8 mouse cellular contexts compared by ENCODE assay signal in genomic region chr3:85573864-85574830, GRCm38 (mm10). TPM values are rescaled to one million over a fixed set of nuclear protein-coding genes. Genes with fewer than 3 reads are reported as not detected.
A peak's percentile ranks its signal among the peaks of the same experiment; 100 is the strongest.
DNase-seq lines count a peak whose midpoint lies in the region; ATAC-seq lines count a peak whose summit lies in the region.

Gene Gatb (plus strand): TSS chr3:85574119.

- H3K27me3 ChIP-seq in heart, embryonic 14.5 days (ENCODE audit: control insufficient read depth, insufficient read depth, low read length): no peaks in the 10 kb centered on the region
- no peaks in the 10 kb centered on the region for H3K27me3 ChIP-seq in liver, embryonic 13.5 days
- no peaks in the 10 kb centered on the region for H3K27me3 ChIP-seq in stomach, embryonic 16.5 days (ENCODE audit: control insufficient read depth, insufficient read depth, low read length)

- peak within 1 kb of the TSS; percentile 67 for H3K4me3 ChIP-seq in heart, embryonic 14.5 days (ENCODE audit: control insufficient read depth in 1 of 2, insufficient read depth in 1 of 2, low read depth in 1 of 2, low read length in 2 of 2)
- H3K4me3 ChIP-seq in liver, embryonic 13.5 days (replicated peaks): peak within 1 kb of the TSS; percentile 71
- peak within 1 kb of the TSS; percentile 96 for H3K4me3 ChIP-seq in stomach, embryonic 16.5 days (replicated peaks; ENCODE audit: low read length)

- peak within 1 kb of the TSS; percentile 82 for H3K4me2 ChIP-seq in heart, embryonic 14.5 days (ENCODE audit: low read length)
- peak within 1 kb of the TSS; percentile 80 for H3K4me2 ChIP-seq in liver, embryonic 13.5 days
- H3K4me2 ChIP-seq in stomach, embryonic 16.5 days (ENCODE audit: low read depth, low read length): peak within 1 kb of the TSS; percentile 92

- WGBS in heart, embryonic 14.5 days: 2% methylated on average over 41 of the region's 41 CpGs
- WGBS in liver, embryonic 13.5 days (ENCODE audit: insufficient replicate concordance): 1% methylated on average over 41 of the region's 41 CpGs
- 2% methylated on average over 41 of the region's 41 CpGs for WGBS in stomach, embryonic 16.5 days

- no peaks in the 10 kb centered on the region for H3K9me3 ChIP-seq in heart, embryonic 14.5 days (ENCODE audit: control insufficient read depth, low read length)
- H3K9me3 ChIP-seq in liver, embryonic 13.5 days (replicated peaks): no peaks in the 10 kb centered on the region
- H3K9me3 ChIP-seq in stomach, embryonic 16.5 days (replicated peaks; ENCODE audit: control insufficient read depth, low read length): no peaks in the 10 kb centered on the region

- ATAC-seq in CD4-positive, CD25-positive, alpha-beta regulatory T cell, adult 4 months: peak; percentile 99
- peak; percentile 99 for ATAC-seq in heart, embryonic 14.5 days (ENCODE audit: insufficient number of reproducible peaks, insufficient read depth, low FRiP score, low read depth)
- ATAC-seq in liver, embryonic 13.5 days (ENCODE audit: low read depth): peak; percentile 100
- peak; percentile 99 for ATAC-seq in stomach, embryonic 16.5 days (ENCODE audit: insufficient read depth, low FRiP score)

- DNase-seq in c-Kit-negative CD71-positive TER-119-positive erythroid progenitor cells, embryonic 14.5 days (ENCODE audit: low read depth, low spot score): peak; percentile 92
- peak; percentile 99 for DNase-seq in fibroblast of lung, adult 2 months (ENCODE audit: low read depth)
- peak; percentile 99 for DNase-seq in kidney, postnatal 14 days
- DNase-seq in liver, embryonic 13.5 days: peak; percentile 94
- DNase-seq in neural tube, embryonic 10.5 days (ENCODE audit: extremely low spot score, low spot score): peak; percentile 94

- H3K4me1 ChIP-seq in heart, embryonic 14.5 days (ENCODE audit: control insufficient read depth in 2 of 2, insufficient read depth in 2 of 2, low read length in 2 of 2): peaks cover 0 to 8% of the 10 kb centered on the region in 2 experiments; a peak in 2 of 4 replicates
- H3K4me1 ChIP-seq in liver, embryonic 13.5 days (replicated peaks): peaks cover 14% of the 10 kb centered on the region
- H3K4me1 ChIP-seq in stomach, embryonic 16.5 days (ENCODE audit: control insufficient read depth, insufficient read depth, low read length): 0 out of 2 replicates have a peak, but pooled peaks cover 2% of the 10 kb centered on the region

- H3K9ac ChIP-seq in heart, embryonic 14.5 days (ENCODE audit: low read length): peak within 1 kb of the TSS; percentile 81
- peak within 1 kb of the TSS; percentile 76 for H3K9ac ChIP-seq in liver, embryonic 13.5 days
- H3K9ac ChIP-seq in stomach, embryonic 16.5 days (ENCODE audit: low read length): peak within 1 kb of the TSS; percentile 93

- H3K36me3 ChIP-seq in heart, embryonic 14.5 days (ENCODE audit: control insufficient read depth, insufficient read depth, low read length): peaks cover 11% of the 10 kb centered on the region; the same call in 1 of the 2 replicates
- H3K36me3 ChIP-seq in liver, embryonic 13.5 days: no peaks in the 10 kb centered on the region
- H3K36me3 ChIP-seq in stomach, embryonic 16.5 days (ENCODE audit: control insufficient read depth, insufficient read depth, low read length): no peaks in the 10 kb centered on the region

- H3K27ac ChIP-seq in heart, embryonic 14.5 days (replicated peaks in 1 of 2; ENCODE audit: control insufficient read depth in 1 of 2, insufficient read depth in 1 of 2, low read depth in 2 of 2, low read length in 2 of 2): peak within 1 kb of the TSS; percentile 75 to 82
- H3K27ac ChIP-seq in liver, embryonic 13.5 days: peak within 1 kb of the TSS; percentile 55
- peak within 1 kb of the TSS; percentile 55 for H3K27ac ChIP-seq in stomach, embryonic 16.5 days (ENCODE audit: low read length)

RNA-seq across cellular contexts. Expression of gene Gatb, which starts in this region (rescaled TPM):
- polyA plus RNA-seq in CD4-positive, CD25-positive, alpha-beta regulatory T cell, adult 4 months (2017; shearing (Covaris generic)): 10 to 100 TPM; 17.0 to 25.8 TPM
- 48.8 and 49.7 TPM in 2 replicates for polyA plus RNA-seq in heart, embryonic 14.5 days (2014; fragmentation: Nextera tagmentation; extraction: Ambion mirVana)
- 17.8 and 19.9 TPM in 2 replicates for polyA plus RNA-seq in liver, embryonic 13.5 days (2015; fragmentation: Nextera tagmentation; extraction: Ambion mirVana)
- 24.2 and 25.1 TPM in 2 replicates for polyA plus RNA-seq in stomach, embryonic 16.5 days (2015; fragmentation: Nextera tagmentation; extraction: Ambion mirVana)

Comparison
In these comparisons a context has a peak if more than half of its experiments do, and no peak if none do; other contexts are left out.
1. Peak in every context shown above with its lines: DNase-seq, ATAC-seq, H3K4me3 ChIP-seq and H3K27ac ChIP-seq.